Mouse (Mus musculus) urinary bladder, postnatal 14 days (tissue): ENCODE measurements around the gene Prmt7.

Experiments used
- DNase-seq: peaks from one replicate; pipeline ENCODE4 v3.0.0; 2021; ENCODE audit warnings: low spot score

Prmt7 gene

DNA sequence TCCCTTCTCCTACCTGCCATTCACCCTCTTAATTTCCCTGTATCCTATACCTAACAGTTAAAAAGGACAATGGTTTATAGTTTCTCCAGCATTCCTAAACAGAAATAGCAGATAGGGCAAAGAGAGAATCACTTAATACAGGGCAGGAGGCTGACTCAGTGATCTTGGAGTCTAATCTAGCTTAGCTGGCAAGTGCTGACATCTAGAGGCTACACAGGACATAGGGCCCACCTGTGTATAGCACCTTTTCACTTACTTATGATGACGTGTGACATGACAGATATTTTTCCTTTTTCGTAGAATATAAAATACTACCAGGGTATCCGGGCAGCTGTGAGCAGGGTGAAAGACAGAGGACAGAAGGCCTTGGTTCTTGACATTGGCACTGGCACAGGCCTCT is 8.9 kb downstream of the Prmt7 start:
- no peak for DNase-seq

DNA sequence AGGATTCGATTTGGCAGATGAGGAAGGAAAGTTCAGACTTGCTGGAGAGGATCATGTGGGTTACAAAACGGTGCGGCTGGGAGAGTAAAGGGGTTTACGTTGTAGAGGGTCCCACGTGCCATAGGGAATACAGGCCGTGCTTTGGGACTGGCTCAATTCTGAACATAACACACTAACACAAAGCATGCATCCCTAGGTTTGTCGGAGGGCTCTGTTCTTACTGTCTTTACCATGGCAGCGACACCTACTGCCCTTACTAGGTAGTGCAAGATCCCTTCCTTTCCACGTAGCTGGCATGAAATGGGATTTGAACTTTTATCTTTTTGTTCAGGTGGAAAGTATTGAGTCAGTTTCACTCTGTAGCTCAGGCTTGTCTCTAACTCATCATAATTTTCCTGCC is 15.9 kb downstream of the Prmt7 start:
- DNase-seq = peak; percentile 59

DNA sequence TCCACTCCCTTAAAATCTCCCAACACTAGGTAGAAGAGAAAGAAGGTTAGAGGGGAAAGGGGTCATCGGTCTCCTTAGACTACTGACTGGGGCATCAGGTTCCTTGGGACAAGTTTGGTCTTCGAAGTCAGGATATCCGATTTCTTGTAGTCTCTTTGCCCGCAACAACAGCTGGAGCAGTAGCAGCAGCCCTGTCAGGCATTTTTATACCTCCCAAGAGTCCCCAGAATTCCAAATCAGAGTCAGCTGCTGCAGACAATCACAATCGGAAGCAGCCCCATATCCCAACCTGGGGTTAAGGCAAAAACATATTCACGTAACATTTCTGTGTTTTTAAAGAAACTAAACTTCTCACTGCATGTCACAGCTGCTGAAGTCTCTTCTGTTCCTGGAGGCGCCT is 20.8 kb downstream of the Prmt7 start:
- DNase-seq = no peak

DNA sequence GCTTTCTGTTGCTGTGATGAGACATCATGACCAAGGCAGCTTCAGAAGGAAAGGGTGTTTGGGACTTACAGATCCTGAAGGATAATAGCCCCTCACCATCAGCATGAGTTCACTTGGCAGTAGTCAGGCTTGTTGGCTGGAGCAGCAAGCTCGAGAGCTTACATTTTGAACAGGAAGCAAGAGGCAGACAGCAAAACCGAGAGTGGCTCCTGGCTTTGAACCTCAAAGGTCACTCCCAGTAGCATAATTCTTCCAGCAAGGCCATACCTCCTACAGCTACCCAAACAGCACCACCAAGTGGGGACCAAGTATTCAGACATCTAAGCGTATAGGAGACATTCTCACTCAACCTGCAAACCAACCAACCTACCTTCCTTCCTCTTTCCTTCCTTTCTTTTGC is 22.0 kb downstream of the Prmt7 start:
- DNase-seq = no peak

DNA sequence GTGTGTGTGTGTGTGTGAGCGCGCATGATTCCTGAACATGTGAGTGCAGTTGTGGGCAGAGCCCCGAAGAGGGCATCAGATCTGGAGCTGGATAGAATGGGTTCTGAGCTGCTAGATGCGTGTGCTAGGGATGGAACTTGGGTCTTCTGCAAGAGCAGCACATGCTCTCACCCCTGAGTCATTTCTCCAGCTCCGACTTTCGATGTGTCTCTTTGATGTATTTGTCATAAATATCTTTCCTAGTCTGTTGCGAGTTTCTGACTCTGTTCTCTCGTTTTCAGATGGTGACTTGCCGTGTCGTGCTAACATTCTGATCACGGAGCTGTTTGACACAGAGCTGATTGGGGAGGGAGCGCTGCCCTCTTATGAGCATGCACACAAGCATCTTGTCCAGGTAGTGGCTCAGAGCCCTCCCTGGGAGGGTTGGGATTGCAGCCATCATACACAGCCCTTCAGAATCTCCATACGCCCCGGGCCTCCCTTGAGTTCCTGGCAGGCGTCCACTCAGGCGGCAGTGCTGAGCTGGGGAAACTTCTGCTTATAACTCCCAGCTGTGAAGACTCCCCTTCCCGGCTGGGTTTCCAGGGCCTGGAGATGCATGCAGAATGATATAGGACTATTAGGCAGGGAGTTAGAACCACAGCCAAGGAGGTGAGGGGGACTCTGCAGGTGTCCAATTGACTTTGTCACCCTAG is 24.0 kb downstream of the Prmt7 start:
- DNase-seq = no peak

DNA sequence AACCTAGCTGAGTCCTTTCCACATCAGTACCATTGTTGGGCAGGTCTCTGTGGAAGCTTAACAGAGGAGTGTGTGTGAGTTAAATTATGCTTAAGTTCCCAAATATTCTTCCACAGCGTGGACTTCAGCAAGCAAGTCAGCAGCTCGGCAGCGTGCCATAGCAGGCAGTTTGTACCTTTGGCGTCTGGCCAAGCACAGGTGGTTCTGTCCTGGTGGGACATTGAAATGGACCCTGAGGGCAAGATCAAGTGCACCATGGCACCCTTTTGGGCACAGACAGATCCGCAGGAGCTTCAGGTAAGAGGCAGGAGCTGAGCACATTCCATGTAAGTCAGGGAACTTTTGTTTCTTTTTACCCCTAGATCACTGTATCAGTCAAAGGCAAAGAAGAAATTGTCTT is 26.4 kb downstream of the Prmt7 start:
- DNase-seq = peak; percentile 44

DNA sequence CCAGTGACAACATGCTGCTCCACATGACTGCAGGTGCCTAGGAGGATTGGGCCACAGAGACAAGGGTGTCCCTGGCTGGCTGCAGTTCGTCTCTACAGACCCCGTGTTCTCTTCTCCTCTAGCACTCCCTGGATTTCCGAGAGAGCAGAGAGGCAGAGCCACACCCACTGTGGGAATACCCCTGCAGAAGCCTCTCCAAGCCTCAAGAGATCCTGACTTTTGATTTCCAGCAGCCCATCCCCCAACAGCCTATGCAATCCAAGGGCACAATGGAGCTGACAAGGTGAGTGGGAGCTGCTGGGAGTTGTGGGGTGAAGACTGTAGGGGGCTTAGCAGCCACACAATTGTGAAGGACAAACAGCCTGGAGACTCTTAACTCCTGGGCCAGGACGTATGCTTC is 39.5 kb downstream of the Prmt7 start:
- DNase-seq = no peak

DNA sequence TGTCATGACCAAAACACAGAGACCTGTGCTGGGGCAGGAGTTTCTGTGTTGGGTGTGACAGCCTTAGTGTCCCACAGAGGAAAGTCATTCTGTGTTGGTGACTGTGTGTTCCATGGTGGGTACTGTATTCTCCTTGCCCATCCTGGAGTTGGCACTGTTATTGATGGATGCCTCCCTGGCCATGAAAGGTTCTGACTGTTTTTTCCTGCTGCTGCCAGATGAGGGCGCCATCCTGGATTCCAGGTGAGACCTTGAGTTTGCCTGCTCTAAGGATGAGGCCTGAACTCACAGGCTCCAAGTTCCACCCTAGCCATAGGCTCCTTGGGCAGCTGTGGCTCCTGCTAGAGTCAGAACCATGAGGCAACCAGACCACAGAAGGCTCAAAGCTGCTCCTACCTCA is 47.4 kb downstream of the Prmt7 start:
- no peak for DNase-seq

DNA sequence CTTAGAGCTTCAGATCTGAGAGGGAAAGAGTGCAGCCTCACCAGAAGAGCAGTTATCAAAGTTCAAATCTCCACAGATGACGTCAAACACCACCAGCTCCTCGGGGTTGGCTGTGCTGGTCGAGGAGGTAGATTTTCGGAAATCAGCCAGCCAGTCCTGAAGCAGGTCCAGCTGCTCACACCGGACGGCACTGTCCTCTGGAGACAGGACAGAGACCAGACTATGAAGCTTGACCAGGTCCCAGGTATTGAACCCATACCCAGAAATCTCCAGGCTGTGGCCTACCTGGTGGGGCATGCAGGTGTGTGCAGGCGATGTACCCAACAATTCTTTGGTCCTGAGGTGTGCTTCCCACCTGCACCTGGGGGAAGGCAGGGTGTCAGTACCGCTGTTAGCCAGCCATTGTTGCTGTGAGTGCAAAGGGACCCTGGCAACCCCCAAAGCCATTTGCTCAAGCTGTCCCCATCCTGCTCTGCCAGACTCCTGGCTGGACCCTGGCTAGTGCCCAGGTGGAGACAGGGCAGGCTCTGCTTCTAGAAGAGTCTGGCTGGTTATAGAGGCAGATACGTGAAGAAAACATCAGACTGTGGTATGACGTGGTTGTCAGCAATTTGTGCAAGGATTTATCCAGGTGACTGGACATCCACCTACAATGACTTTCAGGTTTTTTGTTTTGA is 49.0 kb downstream of the Prmt7 start:
- DNase-seq = no peak

DNA sequence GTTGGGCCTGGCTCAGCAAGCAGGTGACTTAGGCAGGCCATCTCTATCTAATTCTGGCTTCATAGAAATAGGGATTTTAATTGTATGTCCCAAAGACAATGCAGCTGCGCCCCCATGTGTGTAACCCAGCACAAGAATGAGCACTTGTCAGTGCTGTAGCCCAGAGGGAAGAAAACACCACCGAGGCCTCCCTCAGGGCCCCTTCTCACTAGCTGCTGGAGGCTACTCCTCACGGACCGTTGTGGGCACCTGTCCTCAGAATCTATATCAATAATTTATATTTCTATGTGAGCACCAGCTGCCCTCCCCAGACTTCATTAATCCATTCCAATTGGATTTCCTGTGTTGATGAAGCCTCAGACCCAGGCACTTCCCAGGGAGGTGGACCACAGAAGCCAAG is 50.2 kb downstream of the Prmt7 start:
- no peak for DNase-seq

DNA sequence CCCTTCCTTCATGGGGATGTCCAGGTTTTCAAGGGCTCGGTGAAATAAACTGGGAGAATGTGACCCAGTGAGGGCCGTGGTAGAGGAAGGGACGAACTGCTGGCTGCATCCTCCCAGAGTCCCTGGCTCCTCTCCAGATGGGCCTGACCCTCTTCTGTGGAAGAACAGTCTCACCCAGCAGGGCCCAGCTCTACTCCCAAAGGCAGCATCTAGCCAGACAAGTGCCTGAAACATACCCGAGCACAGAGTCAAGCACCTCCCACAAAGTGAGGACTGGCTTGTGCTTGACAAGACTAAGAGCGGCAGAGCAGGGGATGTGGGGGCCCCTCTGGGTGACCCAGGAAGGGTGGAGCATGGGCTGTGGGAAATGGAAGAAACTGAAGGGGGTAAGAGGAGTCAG is 51.6 kb downstream of the Prmt7 start:
- DNase-seq = no peak

DNA sequence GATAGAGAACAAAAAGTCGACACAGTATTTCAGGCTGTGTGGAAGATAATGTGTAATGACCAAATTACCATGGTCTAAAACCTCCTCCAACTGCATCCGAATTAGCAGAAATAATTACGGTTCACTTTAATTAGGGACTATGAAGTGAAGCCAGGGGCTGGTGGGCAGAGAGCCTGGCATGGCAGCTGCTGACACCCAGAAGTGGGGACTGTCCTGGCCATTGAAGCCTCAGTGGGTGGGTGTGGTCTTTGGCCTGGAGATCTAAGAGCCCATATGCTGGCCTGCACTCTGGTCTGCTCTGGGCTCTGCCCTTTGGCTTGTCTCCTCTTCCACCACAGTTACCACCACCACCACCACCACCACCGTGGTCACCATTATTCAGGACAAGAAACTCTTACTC is 53.2 kb downstream of the Prmt7 start:
- DNase-seq = no peak

DNA sequence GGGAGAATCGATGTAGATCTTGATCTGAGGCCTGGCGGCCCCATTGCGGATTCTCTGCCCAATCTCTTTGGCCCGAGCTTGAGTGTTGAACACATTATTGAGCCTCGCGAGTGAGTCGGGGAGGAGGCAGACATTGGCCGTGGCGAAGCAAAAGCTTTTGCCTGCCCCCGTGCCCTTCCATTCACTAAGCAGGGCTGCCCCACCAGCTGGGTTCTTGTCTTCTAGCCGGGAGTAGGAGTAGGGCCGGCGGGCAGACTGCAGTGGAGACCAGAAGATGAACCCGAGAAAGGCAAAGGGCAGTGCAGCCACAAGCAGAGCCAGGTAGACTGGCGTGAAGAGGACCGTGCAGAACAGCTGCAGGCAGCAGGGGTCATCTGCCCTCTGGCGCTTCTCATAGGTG is 54.7 kb downstream of the Prmt7 start:
- DNase-seq = no peak

DNA sequence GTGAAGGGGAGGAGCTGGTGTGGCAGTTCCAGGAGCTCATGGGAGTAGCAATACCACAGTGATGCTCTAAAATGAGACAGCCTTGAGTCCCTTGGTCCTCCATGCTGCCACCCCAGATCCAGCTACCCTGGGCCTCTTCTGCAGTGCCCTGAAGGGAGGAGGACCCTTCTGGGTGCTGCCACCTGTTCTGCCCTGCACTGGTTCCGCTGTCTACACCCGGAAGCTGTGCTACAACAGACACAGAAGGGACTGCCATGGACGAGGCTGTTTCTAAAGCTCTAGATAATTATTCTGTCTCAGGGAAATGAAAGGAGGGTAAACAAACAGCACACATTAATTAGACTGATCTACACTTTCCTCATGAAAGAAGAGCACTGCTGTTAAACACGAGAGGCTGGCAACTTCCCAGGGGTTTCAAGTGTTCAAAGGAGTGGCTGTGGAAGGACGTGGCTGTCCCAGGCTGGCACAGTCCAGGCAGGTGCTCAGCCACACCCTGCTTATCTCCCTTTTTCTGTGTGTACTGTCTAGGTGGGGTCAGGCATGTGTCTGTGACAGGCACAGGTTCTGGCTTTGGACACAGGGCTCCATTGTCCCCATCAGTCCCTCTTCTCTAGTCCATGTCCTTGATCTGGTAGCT is 58.1 kb downstream of the Prmt7 start:
- DNase-seq = no peak

DNA sequence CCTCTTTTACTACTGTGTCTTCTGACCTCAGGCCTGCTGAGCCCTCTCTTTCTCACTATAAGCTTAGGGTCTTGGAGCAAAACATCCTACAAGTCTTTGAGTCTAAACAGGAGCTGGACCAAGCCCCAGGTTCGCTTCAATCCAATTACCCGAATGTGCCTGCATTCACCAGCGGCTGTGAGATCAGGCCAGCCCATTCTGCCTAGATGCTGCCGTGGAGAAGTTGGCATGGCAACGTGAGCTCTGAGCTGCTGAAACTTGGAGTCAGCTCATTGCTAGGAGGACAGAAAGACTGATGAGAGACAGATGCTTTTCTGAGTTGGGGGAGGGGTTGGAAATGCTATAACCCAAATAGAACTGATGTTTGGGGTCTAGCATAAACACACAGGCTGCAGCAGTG is 60.1 kb downstream of the Prmt7 start:
- no peak for DNase-seq

DNA sequence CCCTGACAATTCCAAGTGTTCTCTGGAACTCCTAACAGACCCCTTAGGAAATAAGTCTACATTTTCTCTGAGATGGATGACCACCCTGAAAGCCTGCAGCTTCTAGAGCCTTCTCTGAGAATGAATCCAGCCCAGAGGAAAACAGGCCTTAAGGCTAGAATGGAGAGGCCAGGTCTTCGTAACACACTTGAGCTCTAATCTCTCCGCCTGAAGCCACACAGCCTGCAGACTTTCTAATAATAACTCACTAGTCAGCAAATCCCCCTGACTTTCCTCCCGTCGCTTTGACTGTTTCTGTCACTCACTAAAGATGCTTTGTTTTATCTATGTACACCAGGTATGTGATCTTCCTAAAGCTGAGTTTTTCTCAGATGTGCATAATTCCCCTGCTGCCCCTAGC is 60.6 kb downstream of the Prmt7 start:
- DNase-seq = no peak

DNA sequence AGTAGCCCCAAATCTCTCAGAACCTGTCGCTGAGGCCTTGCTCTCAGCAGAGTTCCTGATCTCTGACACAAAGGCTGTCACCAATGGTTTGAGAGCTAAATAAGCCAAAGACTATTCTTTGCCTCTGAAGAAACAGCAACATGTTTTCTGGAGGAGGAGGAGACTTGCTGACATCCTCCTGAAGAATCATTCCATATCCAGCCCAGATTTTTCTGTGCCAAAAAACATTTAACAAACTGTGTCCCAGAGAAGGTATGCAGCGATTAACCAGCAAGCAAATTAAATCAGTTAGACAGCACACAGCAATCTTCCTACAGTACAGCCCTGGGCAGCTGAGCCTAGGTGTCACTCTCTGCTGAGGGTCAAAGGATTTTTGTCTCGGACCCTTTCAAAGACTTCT is 62.7 kb downstream of the Prmt7 start:
- no peak for DNase-seq

DNA sequence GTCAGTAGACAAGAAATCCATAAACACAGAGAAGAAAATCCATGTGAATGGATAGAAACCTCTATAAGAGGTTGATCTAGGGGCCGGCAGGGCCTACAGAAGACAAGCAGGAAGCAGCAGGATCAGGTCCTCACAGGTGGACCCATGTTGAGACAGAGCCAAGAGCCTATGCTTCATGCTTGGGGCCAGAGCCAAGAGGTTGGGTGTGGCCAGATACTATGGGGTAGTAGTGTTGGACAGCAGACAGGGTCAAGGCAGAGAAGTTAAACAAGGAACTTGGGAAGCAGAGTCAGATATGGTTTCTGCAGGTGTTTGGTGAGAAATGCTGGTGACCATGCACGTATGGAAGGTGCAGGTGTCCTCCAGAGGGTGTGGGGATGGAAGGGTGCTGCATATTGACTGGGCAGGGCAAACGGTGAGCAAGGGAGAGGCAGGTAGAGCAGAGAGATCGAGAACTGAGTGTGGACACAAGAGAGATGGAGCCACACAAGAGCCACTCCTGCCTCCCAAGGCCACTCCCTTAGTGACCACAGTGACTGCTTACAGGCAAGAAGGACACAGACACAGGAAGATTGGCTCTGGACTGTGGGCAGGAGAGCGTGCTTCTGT is 66.1 kb downstream of the Prmt7 start:
- DNase-seq = peak; percentile 23

DNA sequence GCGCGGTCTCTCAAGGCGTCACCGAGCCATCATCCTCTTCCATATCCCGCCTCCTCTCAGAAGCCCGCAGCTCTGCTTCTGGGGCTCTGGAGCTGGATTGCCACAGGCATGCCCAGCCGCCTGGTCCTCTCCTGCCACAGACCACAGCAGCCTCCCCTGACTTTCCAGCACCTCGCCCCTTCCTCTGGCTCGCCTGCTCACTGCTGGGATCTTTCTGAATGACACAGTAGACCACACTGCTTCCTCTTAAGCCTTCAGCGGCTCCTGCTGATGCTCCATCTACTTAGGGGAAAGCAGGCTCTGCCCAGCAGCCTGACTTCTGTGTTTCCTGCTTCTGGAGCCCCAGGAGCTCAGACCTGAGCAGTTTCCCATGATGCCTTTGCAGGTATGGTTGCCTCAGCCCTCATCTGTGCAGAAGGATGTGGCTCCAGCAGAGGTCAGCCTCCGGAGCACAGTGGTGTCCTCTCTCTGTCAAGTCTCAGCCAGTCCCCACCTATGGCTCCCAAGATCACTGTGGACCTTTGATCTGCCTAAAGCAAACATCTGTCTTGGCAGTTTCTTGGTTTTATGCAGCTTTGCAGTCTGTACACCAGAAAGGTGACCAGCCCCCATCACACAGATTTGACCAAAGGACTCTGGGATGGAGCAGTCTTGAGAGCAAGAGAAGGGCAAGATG is 67.8 kb downstream of the Prmt7 start:
- no peak for DNase-seq

DNA sequence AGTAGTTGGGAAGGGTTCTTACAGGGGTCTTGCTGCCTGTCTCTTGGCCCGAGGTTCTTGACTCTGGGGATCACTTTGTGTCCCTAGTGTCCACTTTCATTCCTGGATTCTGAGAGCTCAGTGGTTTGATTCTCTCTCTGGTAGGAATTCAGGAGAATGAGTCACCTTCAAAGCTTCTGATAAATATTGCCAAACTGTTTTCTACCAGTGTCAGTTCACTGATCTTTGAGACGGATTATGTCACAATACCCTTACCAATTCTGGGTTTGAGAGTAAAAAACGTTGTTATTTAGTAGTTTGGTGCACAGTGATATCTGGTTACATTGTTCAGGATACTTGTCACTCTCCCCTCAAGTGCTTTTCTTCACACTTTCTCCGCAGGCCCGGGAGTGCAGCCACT is 69.4 kb downstream of the Prmt7 start:
- DNase-seq = no peak

DNA sequence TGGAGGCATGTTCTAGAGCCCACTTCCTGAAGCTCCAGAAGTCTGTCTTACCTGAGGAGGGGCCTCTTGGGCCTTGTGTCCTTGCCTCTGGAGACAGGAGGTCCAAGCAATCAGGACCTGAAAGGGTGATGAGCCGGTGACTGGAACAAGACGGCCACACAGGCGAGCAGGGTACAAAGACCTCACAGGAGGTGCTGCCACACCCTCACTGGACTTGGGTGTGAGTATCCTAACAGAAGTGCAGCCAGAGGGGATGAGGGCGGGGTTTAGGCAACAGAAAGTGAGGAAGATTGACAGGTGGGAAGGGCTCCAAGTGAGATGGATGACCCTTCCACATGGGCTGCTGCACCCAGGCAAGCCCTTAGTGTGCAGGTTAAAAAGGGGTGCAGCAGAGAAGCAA is 70.1 kb downstream of the Prmt7 start:
- no peak for DNase-seq

DNA sequence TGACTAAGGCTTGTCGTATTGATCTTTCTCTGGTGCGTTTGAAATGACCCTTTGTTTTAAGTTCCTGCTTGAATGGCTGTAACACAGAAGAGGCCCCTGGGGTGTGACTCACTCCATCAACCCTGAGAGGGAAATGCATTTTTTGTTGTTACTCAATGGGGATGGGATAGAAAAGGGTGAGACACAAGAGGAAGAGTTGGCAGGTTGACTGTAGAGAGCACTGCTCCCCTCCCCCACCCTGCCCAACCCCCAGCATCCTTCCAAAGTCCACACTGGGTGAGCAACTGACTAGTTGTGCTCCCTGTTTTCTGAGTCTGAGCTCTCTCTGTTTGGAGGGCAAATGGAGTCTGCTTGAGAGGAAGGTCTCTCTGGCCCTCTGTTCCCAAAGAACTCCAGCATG is 76.7 kb downstream of the Prmt7 start:
- no peak for DNase-seq

DNA sequence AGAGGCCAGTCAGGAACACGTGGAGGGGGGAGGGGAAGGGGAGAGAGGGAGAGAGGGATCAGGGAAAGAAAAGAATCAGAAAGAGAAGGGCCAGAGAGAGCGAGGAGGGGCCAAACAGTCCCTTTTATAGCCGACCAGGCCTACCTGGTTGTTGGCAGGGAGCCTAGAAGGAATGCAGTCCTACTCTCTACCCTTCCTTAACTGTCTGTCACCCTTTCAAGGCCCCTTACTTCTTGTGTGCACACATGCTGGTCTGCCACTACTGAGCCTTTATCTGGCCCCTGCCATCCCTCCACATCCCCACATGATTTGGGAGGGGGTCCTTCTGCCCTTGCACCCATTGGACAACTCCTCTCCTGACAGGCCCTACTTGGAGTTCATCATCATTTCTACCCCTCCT is 78.0 kb downstream of the Prmt7 start:
- DNase-seq = no peak
